Mouse (Mus musculus): ENCODE measurements around the gene Mmd2. TPM values are rescaled to one million over a fixed set of nuclear protein-coding genes. Genes with fewer than 3 reads are reported as not detected.
A peak's percentile ranks its signal among the peaks of the same experiment; 100 is the strongest.

Mmd2 gene
- polyA plus RNA-seq, 1 experiment: 0.18 TPM

DNA sequence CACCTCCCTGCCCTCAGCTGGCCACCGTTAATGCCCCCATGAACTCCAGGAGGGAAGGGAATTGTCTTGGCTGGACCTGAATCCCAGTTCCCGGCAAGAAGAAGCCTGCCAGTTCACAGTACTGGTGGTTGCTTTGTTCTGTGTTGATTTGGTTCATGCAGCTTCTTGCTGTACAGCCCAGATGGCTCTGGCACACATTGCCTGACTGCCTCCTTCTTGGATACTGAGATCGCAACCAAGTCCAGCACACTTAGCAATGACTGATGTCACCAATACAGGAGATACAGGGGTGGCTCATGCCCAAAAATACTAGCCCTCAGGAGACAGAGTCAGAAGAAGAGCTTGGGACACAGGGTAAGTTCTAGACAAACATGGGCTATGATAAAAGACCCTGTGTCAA is 12.9 kb downstream of the Mmd2 start:
- no peaks in the 10 kb centered on the region for H3K36me3 ChIP-seq (ENCODE audit: control insufficient read depth, insufficient read depth, low read length)
- no peak for TF ChIP-seq CTCF (IDR thresholded peaks at IDR 0.05; ENCODE audit: extremely low read depth, insufficient read depth, insufficient read length, insufficient replicate concordance)
- no peak overlapping the region for H3K27ac ChIP-seq (ENCODE audit: insufficient read depth, low read length)
- WGBS: 87% methylated on average over 3 of the region's 3 CpGs
- H3K27me3 ChIP-seq (ENCODE audit: control insufficient read depth, insufficient read depth, low read length): no peaks in the 10 kb centered on the region
- no peak overlapping the region for H3K4me3 ChIP-seq (ENCODE audit: extremely low read depth, insufficient read depth, insufficient read length)
- H3K4me1 ChIP-seq (ENCODE audit: control insufficient read depth, insufficient read depth, insufficient read length): no peaks in the 10 kb centered on the region
- no peak for DNase-seq (ENCODE audit: low read depth in 1 of 2, low spot score in 2 of 2)

DNA sequence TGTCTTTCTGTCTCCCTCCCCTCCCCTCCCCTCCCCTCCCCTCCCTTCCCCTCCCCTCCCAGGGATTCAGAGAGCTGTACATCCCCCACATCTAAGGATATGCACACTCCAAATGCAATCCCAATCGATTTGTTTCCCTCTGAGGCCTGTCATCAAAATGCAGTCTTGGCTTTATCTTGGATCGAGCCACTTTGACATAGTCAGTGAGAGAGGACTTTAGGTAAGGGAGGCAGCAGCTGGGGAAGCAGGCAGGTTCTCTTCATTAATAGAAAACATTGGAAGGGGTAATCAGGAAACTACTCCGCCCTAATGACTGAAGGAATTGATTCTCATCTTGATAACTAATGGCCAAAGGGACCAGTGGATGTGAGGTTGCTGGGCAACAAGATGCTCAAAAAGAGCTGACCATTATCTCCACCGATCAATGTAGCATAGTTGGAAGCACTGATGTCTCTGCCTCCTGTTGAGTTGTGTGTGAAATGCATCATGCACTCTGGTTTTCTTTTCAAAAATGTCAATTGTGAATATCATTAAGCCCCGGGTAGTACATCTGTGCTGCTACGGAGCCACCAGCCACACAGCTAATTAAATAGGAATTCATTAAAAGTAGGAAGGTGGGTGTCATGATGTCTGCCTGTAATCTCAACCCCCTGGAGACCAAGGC is 17.5 kb downstream of the Mmd2 start:
- TF ChIP-seq CTCF (IDR thresholded peaks at IDR 0.05; ENCODE audit: extremely low read depth, insufficient read depth, insufficient read length, insufficient replicate concordance) (no peak), POLR2A (IDR thresholded peaks at IDR 0.05; ENCODE audit: low read depth, low read length) (no peak)
- no peak overlapping the region for H3K27ac ChIP-seq (ENCODE audit: insufficient read depth, low read length)
- H3K36me3 ChIP-seq (ENCODE audit: control insufficient read depth, insufficient read depth, low read length): no peaks in the 10 kb centered on the region
- H3K27me3 ChIP-seq (ENCODE audit: control insufficient read depth, insufficient read depth, low read length): no peaks in the 10 kb centered on the region
- 84% methylated on average over 6 of the region's 6 CpGs for WGBS
- DNase-seq (ENCODE audit: low read depth in 1 of 2, low spot score in 2 of 2): no peak
- H3K4me1 ChIP-seq (ENCODE audit: control insufficient read depth, insufficient read depth, insufficient read length): no peaks in the 10 kb centered on the region
- no peak overlapping the region for H3K4me3 ChIP-seq (ENCODE audit: extremely low read depth, insufficient read depth, insufficient read length)

DNA sequence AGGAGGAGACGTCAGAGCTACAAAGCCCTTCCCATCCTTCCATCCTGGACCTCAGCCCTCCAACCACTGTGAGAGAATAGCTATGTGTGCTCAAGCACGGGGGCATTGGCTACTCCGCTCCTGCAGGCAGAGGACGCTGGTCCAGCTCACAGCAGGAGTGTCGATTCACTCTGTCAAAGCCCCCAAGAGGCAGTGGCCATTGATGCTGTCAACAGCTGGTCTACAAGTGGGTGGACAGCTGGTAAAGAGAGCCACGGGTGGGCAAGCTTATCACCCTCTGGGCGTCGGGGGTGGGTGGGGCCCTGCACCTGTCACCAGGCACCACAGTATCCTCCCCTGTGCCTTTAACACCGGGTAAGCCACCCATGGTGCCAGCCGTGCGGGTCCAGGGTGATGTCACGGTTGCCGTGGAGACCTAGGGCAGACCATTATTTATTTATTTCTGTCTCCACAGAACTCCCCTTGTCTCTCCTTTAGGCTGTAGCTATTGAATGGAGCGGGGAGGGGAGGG is 24.9 kb downstream of the Mmd2 start:
- Histone ChIP-seq H3K4me3 (ENCODE audit: extremely low read depth, insufficient read depth, insufficient read length) (no peak overlapping the region), H3K36me3 (ENCODE audit: control insufficient read depth, insufficient read depth, low read length) (no peaks in the 10 kb centered on the region), H3K4me1 (ENCODE audit: control insufficient read depth, insufficient read depth, insufficient read length) (no peaks in the 10 kb centered on the region), H3K27me3 (ENCODE audit: control insufficient read depth, insufficient read depth, low read length) (no peaks in the 10 kb centered on the region), H3K27ac (ENCODE audit: insufficient read depth, low read length) (no peak overlapping the region)
- no peak for TF ChIP-seq POLR2A (IDR thresholded peaks at IDR 0.05; ENCODE audit: low read depth, low read length)
- TF ChIP-seq CTCF (IDR thresholded peaks at IDR 0.05; ENCODE audit: extremely low read depth, insufficient read depth, insufficient read length, insufficient replicate concordance): no peak
- 73% methylated on average over 14 of the region's 14 CpGs for WGBS
- DNase-seq (ENCODE audit: low read depth in 1 of 2, low spot score in 2 of 2): no peak

DNA sequence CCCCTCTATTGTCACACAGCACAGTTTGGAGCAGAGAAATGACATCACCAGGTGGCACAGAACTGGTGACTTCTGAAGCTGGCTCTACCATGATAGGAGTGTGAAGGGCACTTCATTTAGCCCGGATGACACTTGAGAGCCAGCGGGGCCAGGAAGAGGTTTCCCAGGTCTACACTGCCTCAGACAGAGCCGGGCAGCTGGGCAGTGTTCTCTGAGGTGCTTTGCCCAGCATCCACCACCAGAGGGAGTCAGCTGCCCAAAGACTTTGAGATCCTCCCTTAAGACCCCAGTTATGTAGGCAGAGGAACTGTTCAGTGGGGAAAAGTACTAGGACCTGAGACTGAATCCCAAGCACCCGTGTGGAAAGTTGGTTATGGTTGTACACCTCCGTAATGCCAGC is 27.1 kb downstream of the Mmd2 start:
- DNase-seq (ENCODE audit: low read depth in 1 of 2, low spot score in 2 of 2): peak in 1 of 2 experiments; percentile 13
- WGBS: 13% methylated on average over 5 of the region's 5 CpGs
- Histone ChIP-seq H3K4me1 (ENCODE audit: control insufficient read depth, insufficient read depth, insufficient read length) (no peaks in the 10 kb centered on the region), H3K36me3 (ENCODE audit: control insufficient read depth, insufficient read depth, low read length) (no peaks in the 10 kb centered on the region), H3K27ac (ENCODE audit: insufficient read depth, low read length) (no peak overlapping the region), H3K4me3 (ENCODE audit: extremely low read depth, insufficient read depth, insufficient read length) (no peak overlapping the region), H3K27me3 (ENCODE audit: control insufficient read depth, insufficient read depth, low read length) (no peaks in the 10 kb centered on the region)
- no peak for TF ChIP-seq POLR2A (IDR thresholded peaks at IDR 0.05; ENCODE audit: low read depth, low read length)
- TF ChIP-seq CTCF (IDR thresholded peaks at IDR 0.05; ENCODE audit: extremely low read depth, insufficient read depth, insufficient read length, insufficient replicate concordance): peak; percentile 70; the same call in 1 of the 2 replicates

DNA sequence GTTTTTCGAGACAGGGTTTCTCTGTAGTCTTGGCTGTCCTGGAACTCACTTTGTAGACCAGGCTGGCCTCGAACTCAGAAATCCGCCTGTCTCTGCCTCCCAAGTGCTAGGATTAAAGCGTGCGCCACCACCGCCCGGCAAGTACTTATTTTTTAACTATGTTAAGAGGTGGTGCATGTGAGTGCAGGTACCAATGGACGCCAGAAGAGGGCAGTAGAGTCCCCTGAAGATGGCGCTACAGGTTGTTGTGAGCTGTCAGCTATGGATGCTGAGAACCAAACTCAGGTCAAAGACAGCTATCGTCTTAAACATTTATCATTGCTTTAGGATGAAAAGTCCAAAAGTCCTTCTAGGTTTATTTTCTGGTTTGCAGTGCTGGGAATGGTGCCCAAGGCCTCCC is 30.4 kb downstream of the Mmd2 start:
- no peaks in the 10 kb centered on the region for H3K27me3 ChIP-seq (ENCODE audit: control insufficient read depth, insufficient read depth, low read length)
- H3K4me3 ChIP-seq (ENCODE audit: extremely low read depth, insufficient read depth, insufficient read length): no peak overlapping the region
- DNase-seq (ENCODE audit: low read depth in 1 of 2, low spot score in 2 of 2): no peak
- no peak for TF ChIP-seq POLR2A (IDR thresholded peaks at IDR 0.05; ENCODE audit: low read depth, low read length)
- TF ChIP-seq CTCF (IDR thresholded peaks at IDR 0.05; ENCODE audit: extremely low read depth, insufficient read depth, insufficient read length, insufficient replicate concordance): no peak
- no peak overlapping the region for H3K27ac ChIP-seq (ENCODE audit: insufficient read depth, low read length)
- 87% methylated on average over 10 of the region's 10 CpGs for WGBS
- H3K4me1 ChIP-seq (ENCODE audit: control insufficient read depth, insufficient read depth, insufficient read length): no peaks in the 10 kb centered on the region
- no peaks in the 10 kb centered on the region for H3K36me3 ChIP-seq (ENCODE audit: control insufficient read depth, insufficient read depth, low read length)

DNA sequence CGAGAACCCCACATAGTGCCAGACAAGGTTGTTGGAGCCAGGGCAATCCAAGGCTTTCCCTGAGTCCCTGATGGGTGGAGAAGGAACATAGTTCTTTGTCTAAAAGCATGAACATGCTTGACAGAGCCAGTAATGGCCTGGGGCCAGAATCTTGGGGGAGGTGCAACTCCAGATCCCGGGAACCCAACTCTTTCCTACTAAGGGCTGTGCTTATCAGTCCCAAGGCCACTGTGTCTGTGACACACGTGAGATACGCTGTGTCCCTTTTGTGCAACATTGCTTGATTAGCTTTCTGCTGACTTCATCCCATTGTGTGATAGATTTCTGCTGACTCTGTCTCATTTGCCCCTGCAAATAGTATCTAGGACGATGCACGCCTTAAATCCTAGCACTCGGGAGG is 31.8 kb downstream of the Mmd2 start:
- H3K4me3 ChIP-seq (ENCODE audit: extremely low read depth, insufficient read depth, insufficient read length): no peak overlapping the region
- H3K27ac ChIP-seq (ENCODE audit: insufficient read depth, low read length): no peak overlapping the region
- DNase-seq (ENCODE audit: low read depth in 1 of 2, low spot score in 2 of 2): no peak
- H3K36me3 ChIP-seq (ENCODE audit: control insufficient read depth, insufficient read depth, low read length): no peaks in the 10 kb centered on the region
- TF ChIP-seq POLR2A (IDR thresholded peaks at IDR 0.05; ENCODE audit: low read depth, low read length): no peak
- TF ChIP-seq CTCF (IDR thresholded peaks at IDR 0.05; ENCODE audit: extremely low read depth, insufficient read depth, insufficient read length, insufficient replicate concordance): no peak
- 83% methylated on average over 7 of the region's 7 CpGs for WGBS
- no peaks in the 10 kb centered on the region for H3K4me1 ChIP-seq (ENCODE audit: control insufficient read depth, insufficient read depth, insufficient read length)
- H3K27me3 ChIP-seq (ENCODE audit: control insufficient read depth, insufficient read depth, low read length): no peaks in the 10 kb centered on the region

DNA sequence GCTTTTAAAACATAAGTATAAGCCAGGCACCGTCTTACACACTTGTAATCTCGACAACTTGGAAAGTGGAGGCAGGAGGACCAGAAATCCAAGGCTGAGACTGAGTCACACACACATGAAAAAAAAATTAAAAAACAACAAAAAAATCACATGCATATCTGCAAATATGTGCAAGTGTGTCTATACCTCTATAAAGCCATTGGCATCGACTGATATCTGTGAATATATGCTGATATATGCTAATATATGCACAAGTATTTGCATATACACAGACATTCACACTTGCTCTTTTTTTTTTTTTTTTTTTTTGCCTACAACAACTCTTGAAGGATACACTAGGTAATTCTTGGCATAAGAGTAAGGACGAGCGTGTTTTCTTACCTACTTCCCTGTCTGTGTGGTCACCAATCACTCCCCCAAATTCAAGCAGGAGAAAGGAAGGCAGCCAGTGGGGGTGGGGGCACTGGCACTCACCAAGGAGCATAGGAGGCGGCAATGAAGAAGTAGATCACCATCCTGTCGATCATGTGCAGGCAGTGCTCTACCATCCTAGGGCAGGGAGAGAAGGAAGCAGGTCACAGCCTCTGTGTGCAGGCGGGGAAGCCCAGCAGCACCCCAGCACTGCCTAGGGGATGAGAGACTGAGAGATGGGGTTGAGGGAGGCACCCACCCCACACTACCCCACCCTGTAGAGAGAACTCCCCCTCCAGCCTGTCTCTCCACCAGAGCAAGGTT is 34.1 kb downstream of the Mmd2 start:
- H3K27ac ChIP-seq (ENCODE audit: insufficient read depth, low read length): no peak overlapping the region
- H3K4me1 ChIP-seq (ENCODE audit: control insufficient read depth, insufficient read depth, insufficient read length): no peaks in the 10 kb centered on the region
- no peak overlapping the region for H3K4me3 ChIP-seq (ENCODE audit: extremely low read depth, insufficient read depth, insufficient read length)
- TF ChIP-seq POLR2A (IDR thresholded peaks at IDR 0.05; ENCODE audit: low read depth, low read length) (no peak), CTCF (IDR thresholded peaks at IDR 0.05; ENCODE audit: extremely low read depth, insufficient read depth, insufficient read length, insufficient replicate concordance) (no peak)
- DNase-seq (ENCODE audit: low read depth in 1 of 2, low spot score in 2 of 2): no peak
- no peaks in the 10 kb centered on the region for H3K36me3 ChIP-seq (ENCODE audit: control insufficient read depth, insufficient read depth, low read length)
- 73% methylated on average over 8 of the region's 8 CpGs for WGBS
- no peaks in the 10 kb centered on the region for H3K27me3 ChIP-seq (ENCODE audit: control insufficient read depth, insufficient read depth, low read length)
